Mouse (Mus musculus) embryonic facial prominence, embryonic 10.5 days (tissue): ENCODE results near the gene 2210408I21Rik. TPM values are rescaled to one million over a fixed set of nuclear protein-coding genes. Genes with fewer than 3 reads are reported as not detected.

Source experiments
- DNase-seq: peaks from one replicate; pipeline ENCODE4 v3.0.0-alpha.2; 2017; ENCODE audit warnings: low spot score
- H3K27ac ChIP-seq: fragments of 300-500 bp; sonication (generic); replicated peaks from 2 replicates; pipeline ENCODE4 v1.5.1; 2016; ENCODE audit warnings: mild to moderate bottlenecking
- H3K27me3 ChIP-seq: fragments of 300-500 bp; sonication (generic); replicated peaks from 2 replicates; pipeline ENCODE4 v1.6.1; 2016; ENCODE audit warnings: low read depth, mild to moderate bottlenecking; ENCODE audit not compliant: poor library complexity, severe bottlenecking
- H3K36me3 ChIP-seq: fragments of 300-500 bp; sonication (generic); replicated peaks from 2 replicates; pipeline ENCODE4 v1.6.1; 2016; ENCODE audit warnings: mild to moderate bottlenecking, moderate library complexity
- H3K4me1 ChIP-seq: fragments of 300-500 bp; sonication (generic); 2 replicates; pipeline ENCODE4 v1.6.1; 2016
- H3K4me3 ChIP-seq: fragments of 300-500 bp; sonication (generic); 2 replicates; pipeline ENCODE4 v1.5.1; 2016; ENCODE audit warnings: mild to moderate bottlenecking, moderate library complexity
- H3K9me3 ChIP-seq: fragments of 300-500 bp; sonication (generic); 2 replicates; pipeline ENCODE4 v1.6.1; 2016; ENCODE audit warnings: mild to moderate bottlenecking
- WGBS: fragments of 180-500 bp; shearing (Covaris S2); methylation state at CpG from one replicate; pipeline ENCODE4 v1.1.7; 2016; 5-methylcytosine and 5-hydroxymethylcytosine counted together
- polyA plus RNA-seq: library from polyadenylated mRNA; unstranded; fragments of >200 nt; fragmentation: Nextera tagmentation; extraction: Ambion mirVana; gene quantifications from 2 replicates; pipeline ENCODE4 v1.2.1, GENCODE M21; 2016

The 2210408I21Rik gene
- polyA plus RNA-seq, 1 experiment from 2014 or later, result 11.7 TPM

DNA sequence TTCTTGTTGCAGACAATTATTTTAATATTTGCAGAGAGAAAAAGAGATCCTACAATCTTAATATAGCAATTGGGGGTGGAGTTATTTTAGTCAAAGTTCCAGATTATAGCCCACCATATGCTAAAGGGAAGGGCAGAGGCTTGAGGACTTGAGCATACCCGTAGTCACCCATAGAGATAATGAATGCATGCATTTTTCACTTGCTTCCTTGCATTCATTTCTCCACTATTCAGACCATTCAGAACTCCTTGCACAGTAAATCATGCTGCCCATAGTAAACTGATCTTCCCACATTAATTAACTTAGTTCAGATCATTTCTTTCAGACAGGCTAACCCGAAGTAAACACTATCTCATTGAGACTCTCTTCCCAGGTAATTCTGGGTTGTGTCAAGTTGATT, 277.5 kb downstream of the 2210408I21Rik start:
- no peaks in the 10 kb centered on the region for H3K27me3 ChIP-seq
- no peaks in the 10 kb centered on the region for H3K9me3 ChIP-seq
- no peak overlapping the region for H3K27ac ChIP-seq
- no peak overlapping the region for H3K4me3 ChIP-seq
- peaks cover 12% of the 10 kb centered on the region for H3K4me1 ChIP-seq
- H3K36me3 ChIP-seq, result no peaks in the 10 kb centered on the region
- DNase-seq, result no peak
- 81% methylated on average over 2 of the region's 2 CpGs for WGBS

DNA sequence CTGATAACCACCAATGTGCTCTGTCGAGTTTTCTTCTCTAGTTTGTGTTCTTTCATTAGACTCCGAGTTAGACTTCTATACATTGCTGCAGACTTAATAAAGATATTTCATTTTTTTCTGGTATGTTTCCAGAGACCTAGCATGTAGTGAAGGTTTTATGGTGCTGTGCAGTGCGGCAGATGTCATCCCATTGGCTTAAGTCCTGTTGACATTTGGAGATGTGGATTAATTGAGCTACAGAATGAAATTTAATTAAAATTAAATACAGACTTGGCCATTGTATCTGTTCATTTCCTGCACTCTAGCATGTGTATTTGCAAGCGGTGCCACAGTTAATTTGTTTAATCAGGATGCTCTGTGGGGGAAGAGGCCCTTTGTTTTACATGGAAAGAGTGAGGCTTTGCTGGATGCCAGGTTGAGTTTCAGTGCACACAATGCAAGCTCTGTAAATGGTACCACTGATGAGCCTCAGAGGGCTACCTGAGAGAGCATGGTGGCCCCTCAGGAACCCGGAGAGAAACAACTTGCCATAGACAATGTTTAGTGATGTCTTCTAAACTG, 314.7 kb downstream of the 2210408I21Rik start:
- DNase-seq, result no peak
- WGBS, result 86% methylated on average over 5 of the region's 5 CpGs
- H3K27ac ChIP-seq, result no peak overlapping the region
- H3K4me3 ChIP-seq, result no peak overlapping the region
- no peaks in the 10 kb centered on the region for H3K27me3 ChIP-seq
- H3K4me1 ChIP-seq, result no peaks in the 10 kb centered on the region
- H3K36me3 ChIP-seq, result no peaks in the 10 kb centered on the region
- H3K9me3 ChIP-seq, result peaks cover 6% of the 10 kb centered on the region; the same call in 1 of the 2 replicates

DNA sequence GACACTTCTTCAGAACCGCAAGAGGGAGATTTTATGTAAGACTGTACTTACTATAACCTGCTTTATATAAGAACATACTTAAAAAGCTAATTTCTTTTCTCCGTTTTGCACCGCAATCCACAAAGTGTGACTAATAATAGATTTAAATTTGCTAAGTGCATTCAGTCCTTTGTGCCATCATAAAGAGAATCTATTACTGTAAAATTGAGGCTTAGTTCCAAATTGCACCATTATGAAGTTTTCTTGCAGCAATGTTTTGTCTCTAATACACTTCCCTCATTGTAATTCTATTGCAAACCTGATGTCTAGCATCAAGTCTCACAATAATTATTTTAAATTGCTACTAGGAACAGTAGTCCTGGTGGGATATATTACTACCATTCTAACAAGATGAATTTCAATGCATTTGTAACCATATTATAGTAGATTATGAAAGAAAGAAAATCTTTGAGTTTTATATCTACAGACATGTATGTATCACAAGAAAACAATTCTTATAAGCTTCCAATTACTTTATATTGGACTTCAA, 334.8 kb downstream of the 2210408I21Rik start:
- no peak for DNase-seq
- WGBS, result 89% methylated on average over 3 of the region's 3 CpGs
- H3K27ac ChIP-seq, result no peak overlapping the region
- no peaks in the 10 kb centered on the region for H3K9me3 ChIP-seq
- H3K4me3 ChIP-seq, result no peak overlapping the region
- no peaks in the 10 kb centered on the region for H3K4me1 ChIP-seq
- no peaks in the 10 kb centered on the region for H3K27me3 ChIP-seq
- H3K36me3 ChIP-seq, result no peaks in the 10 kb centered on the region

DNA sequence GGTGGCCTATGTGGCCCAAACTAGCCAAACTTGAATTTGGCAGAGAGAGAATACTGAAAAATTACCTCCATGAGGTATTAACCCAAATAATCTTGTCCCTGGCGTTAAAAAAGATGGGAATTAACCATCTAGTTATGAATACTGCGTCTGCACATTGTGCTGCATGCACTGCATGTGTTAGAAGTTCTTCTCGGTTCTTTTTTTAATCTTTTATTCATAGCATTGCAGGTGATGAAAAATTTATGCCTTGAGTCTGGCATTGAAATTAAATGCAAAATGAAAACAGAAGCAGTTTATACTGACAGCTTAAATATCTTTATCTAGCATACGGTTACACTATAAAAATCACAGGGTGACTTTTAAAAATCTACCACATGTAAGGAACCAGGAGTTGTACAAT, 341.1 kb downstream of the 2210408I21Rik start:
- 94% methylated on average over 4 of the region's 4 CpGs for WGBS
- no peak overlapping the region for H3K27ac ChIP-seq
- no peaks in the 10 kb centered on the region for H3K36me3 ChIP-seq
- H3K4me1 ChIP-seq, result no peaks in the 10 kb centered on the region
- H3K27me3 ChIP-seq, result no peaks in the 10 kb centered on the region
- DNase-seq, result no peak
- H3K4me3 ChIP-seq, result no peak overlapping the region
- no peaks in the 10 kb centered on the region for H3K9me3 ChIP-seq

DNA sequence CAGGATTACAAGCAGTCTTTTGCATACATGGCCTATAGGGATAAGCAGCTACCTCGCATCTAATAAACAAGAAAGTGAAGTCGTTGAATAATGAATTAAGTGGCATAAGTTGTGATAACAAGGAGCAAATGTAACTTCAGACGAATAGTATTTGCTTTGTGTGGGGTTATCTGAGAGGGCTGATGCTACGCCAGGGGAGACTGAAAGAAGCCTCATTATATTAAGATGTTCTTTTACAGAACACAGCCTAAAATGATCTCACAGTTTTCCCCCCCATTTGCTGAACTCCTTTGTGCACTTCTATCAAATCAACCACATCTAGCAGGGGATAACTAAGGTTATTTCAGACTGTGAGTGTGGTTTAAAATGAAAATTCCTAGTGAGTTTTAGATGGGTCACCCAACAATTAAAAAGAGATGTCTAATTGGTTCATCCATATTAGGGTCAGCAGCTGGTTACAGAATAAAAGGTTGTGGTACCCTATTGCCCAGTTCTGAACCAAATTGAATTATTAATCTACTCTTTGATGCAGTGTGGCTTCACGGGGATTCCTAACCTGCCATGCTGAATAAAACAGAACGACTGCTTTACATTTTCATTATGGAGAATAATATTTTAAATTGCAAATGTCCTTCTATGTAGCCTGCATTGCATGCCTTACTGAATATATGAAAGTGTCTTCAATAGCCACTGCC, 343.2 kb downstream of the 2210408I21Rik start:
- H3K4me3 ChIP-seq, result no peak overlapping the region
- no peaks in the 10 kb centered on the region for H3K27me3 ChIP-seq
- H3K9me3 ChIP-seq, result no peaks in the 10 kb centered on the region
- no peak for DNase-seq
- no peaks in the 10 kb centered on the region for H3K4me1 ChIP-seq
- WGBS, result 70% methylated on average over 6 of the region's 6 CpGs
- H3K36me3 ChIP-seq, result no peaks in the 10 kb centered on the region
- no peak overlapping the region for H3K27ac ChIP-seq

DNA sequence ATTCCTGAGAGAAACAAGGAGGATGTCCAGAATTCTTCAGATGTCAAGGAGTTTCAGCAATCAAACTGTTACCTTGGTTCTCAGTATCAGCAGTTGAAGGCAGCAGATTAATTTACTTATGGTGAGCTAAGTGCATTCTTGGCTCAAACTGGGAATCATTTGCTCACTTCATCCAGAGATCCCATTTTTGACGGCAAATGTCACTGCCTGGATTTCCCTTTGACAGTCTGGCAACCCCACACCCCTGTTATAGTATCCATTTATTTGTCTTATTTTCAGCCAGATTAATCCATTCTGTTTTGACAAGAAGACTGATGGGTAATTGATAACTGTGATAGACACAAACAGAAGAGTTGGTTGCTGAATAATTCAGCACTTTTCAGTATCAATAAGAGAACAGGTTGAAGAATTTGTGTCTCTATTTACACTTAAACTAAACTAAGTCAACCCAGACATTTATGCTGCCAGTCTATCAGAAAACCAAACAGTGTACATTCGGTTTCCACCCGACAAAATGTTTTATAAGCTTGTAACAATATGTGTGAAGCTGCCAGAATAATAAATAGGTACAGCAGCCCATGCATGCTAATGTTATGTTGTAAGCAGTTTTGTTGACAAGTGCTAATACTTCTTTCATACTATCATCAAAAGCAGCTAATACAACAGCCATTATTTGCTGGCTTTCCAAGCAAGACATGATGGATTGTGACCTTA, 354.8 kb downstream of the 2210408I21Rik start:
- 83% methylated on average over 3 of the region's 3 CpGs for WGBS
- H3K27me3 ChIP-seq, result no peaks in the 10 kb centered on the region

DNA sequence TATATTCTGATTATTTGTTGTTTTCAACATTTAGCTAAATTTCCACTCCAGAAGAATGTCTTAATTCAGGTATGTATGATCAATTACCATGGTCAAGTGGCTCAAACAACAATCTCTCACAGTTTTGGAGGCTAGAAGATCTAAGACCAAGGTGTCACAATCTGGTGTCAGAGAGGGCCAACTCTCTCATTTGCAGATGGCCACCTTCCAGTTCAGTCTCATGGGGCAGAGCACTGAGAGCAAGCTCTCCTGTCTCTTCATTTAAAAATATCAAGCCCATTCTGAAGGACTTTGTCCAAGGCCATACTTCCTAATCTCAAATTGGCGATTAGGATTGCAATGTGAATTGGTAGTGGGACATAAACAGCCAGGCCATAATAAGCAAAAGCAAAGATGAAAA, 378.7 kb downstream of the 2210408I21Rik start:
- 69% methylated on average over 1 of the region's 1 CpGs for WGBS
- no peak overlapping the region for H3K4me3 ChIP-seq
- H3K4me1 ChIP-seq, result no peaks in the 10 kb centered on the region

More for the DNA sequence above, 354.8 kb downstream of the 2210408I21Rik start:
- no peaks in the 10 kb centered on the region for H3K36me3 ChIP-seq
- H3K9me3 ChIP-seq, result no peaks in the 10 kb centered on the region
- no peak overlapping the region for H3K4me3 ChIP-seq
- DNase-seq, result no peak
- no peak overlapping the region for H3K27ac ChIP-seq
- H3K4me1 ChIP-seq, result no peaks in the 10 kb centered on the region

DNA sequence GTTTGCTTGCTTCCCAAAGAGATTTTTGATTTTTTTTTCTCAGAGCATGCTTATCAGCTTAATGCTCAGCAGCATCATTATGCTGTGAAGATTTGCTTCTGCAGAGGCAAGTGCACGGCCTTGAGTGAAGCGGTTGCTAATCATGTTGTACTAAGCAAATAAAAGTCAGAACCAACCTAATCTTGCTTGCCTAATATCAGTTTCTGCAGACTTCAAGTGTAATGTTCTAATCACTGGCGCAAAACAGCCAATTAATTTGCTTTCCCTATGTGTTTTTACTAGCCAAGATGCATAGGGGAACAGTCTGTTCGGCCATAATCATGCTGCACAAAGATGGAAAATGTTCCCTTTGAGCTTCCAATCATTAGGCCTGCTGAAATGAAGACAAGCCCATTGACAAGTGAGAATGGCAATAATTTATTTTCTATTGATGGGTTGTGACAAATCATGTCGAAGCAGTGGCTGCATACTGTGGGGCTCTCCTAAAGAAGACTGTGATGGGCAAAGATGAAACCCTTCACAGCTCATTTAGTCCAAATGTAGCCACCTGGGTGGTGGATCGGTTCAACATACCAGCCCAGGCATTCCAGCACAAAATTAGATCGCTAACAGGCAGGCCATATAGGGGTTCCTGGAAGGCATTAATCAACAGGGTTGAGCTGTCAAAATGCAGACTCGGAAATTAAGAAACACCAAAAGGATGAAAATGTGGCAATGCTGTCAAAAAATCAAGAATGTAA, 393.8 kb downstream of the 2210408I21Rik start:
- no peak for DNase-seq
- Histone ChIP-seq H3K4me1 (no peaks in the 10 kb centered on the region; the same call in 1 of the 2 replicates), H3K27ac (no peak overlapping the region), H3K4me3 (no peak overlapping the region), H3K9me3 (no peaks in the 10 kb centered on the region), H3K36me3 (no peaks in the 10 kb centered on the region), H3K27me3 (no peaks in the 10 kb centered on the region)
- WGBS, result 81% methylated on average over 8 of the region's 8 CpGs

More for the DNA sequence above, 378.7 kb downstream of the 2210408I21Rik start:
- H3K9me3 ChIP-seq, result no peaks in the 10 kb centered on the region
- no peak for DNase-seq
- H3K36me3 ChIP-seq, result no peaks in the 10 kb centered on the region
- H3K27me3 ChIP-seq, result no peaks in the 10 kb centered on the region
- H3K27ac ChIP-seq, result no peak overlapping the region

DNA sequence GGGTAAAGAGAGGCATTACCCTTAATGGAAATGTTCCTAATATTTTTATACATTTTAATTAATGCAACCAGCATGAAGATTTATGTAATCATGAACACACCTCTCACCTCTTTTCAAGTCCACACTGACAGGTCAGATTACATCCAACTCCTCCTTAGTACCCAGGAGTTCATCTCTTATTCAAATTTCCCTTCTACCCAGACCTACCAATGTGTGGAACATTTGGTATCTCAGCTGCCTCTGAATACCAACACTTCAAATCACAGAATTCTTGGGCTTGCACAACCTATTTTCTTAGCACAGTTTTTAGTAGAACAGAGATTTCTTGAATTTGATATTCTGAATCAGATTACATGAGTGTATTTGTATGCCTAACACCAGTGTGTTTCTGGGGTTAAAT, 394.4 kb downstream of the 2210408I21Rik start:
- Histone ChIP-seq H3K27me3 (no peaks in the 10 kb centered on the region), H3K4me1 (no peaks in the 10 kb centered on the region; the same call in 1 of the 2 replicates), H3K36me3 (no peaks in the 10 kb centered on the region), H3K9me3 (no peaks in the 10 kb centered on the region), H3K4me3 (no peak overlapping the region), H3K27ac (no peak overlapping the region)
- no peak for DNase-seq

DNA sequence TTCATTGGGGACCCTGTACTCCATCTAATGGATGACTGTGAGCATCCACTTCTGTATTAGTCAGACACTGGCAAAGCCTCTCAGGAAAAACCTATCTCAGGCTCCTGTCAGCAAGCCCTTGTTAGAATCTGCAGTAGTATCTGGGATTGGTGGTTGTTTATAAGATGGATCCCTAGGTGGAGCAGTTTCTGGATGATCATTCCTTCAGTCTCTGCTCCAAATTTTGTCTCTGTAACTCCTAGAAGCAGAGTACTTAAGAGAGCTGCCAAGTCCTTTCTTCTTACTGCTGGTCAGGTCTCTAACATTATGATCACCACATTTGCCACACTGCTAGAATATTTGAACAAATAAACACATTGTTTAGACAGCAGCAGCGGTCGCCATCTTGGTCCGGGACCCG, 402.1 kb downstream of the 2210408I21Rik start:
- WGBS, result 91% methylated on average over 4 of the region's 4 CpGs
- no peak overlapping the region for H3K4me3 ChIP-seq
- no peak overlapping the region for H3K27ac ChIP-seq
- no peaks in the 10 kb centered on the region for H3K9me3 ChIP-seq
- H3K4me1 ChIP-seq, result no peaks in the 10 kb centered on the region
- no peaks in the 10 kb centered on the region for H3K36me3 ChIP-seq
- no peaks in the 10 kb centered on the region for H3K27me3 ChIP-seq
- DNase-seq, result no peak

DNA sequence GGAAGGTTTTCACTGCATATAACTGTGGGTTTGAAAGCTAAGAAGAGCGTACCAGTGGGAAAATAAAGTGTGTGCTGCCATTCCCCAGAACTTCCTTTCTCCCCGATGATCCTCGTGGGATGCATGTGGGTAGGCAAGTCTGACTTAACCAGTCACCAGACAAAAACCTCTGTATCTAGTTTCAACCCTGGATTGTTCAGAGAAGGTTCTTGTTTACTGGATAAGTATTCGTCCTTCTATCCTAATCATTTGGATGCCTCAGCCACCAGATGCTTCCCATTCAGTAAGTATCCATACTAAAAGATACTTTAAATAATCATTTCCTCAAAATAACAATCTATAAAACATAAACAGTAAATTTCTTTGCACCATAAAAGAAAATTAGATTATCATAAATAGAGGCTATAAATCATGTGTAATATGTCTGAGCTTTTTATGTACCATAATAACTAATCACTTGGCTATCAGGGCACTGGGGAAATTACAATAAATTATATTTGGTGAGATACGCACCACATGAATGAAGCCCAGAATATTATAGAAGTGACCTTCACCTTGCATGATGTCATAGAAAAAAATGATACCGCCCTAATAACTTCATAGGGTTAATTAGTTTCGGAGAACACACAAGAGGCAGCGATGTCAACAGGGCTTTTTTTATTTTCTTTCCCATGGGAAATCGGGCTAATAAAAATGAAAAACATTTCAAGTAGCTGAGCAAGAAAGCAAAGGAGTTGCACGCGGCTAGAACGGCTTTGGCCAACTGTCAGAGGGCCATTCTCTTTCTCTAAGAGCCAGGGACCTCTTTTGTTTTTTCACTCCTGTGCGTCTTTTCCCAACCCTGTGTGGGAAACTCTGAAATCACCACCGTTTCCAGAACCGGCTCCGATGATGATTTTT, 412.4 kb downstream of the 2210408I21Rik start:
- 39% methylated on average over 16 of the region's 16 CpGs for WGBS
- H3K27me3 ChIP-seq, result no peaks in the 10 kb centered on the region
- H3K36me3 ChIP-seq, result no peaks in the 10 kb centered on the region
- peaks cover 6% of the 10 kb centered on the region; the same call in 1 of the 2 replicates for H3K4me1 ChIP-seq
- H3K9me3 ChIP-seq, result no peaks in the 10 kb centered on the region
- H3K4me3 ChIP-seq, result 0 out of 2 replicates have a peak overlapping the region, but pooled peaks have one; percentile 25
- no peak for DNase-seq
- peak overlapping the region; percentile 46; the same call in 1 of the 2 replicates for H3K27ac ChIP-seq
